Mouse (Mus musculus) forebrain, embryonic 11.5 days (tissue): Measurements from ENCODE around the gene Atp1a2. TPM values are rescaled to one million over a fixed set of nuclear protein-coding genes. Genes with fewer than 3 reads are reported as not detected.

Source experiments
- ATAC-seq: fragments of 200-750 bp; cut with Nextera tagmentation; replicated peaks from 2 replicates; pipeline ENCODE4 v1.8.0; 2017; ENCODE audit warnings: moderate TSS enrichment; ENCODE audit not compliant: low FRiP score
- DNase-seq: peaks from one replicate; pipeline ENCODE4 v3.0.0-alpha.2; 2017; ENCODE audit warnings: low spot score
- H3K27ac ChIP-seq: fragments of 300-500 bp; sonication (generic); 2 replicates; pipeline ENCODE4 v1.5.1; 2014; ENCODE audit warnings: low read depth, low read length
- H3K27me3 ChIP-seq: fragments of 300-500 bp; sonication (generic); 2 replicates; pipeline ENCODE4 v1.6.1; 2014; ENCODE audit warnings: mild to moderate bottlenecking, low read length, mixed read lengths; ENCODE audit not compliant: control insufficient read depth, insufficient read depth
- H3K36me3 ChIP-seq: fragments of 300-500 bp; sonication (generic); 2 replicates; pipeline ENCODE4 v1.6.1; 2014; ENCODE audit warnings: mild to moderate bottlenecking, low read length, moderate library complexity, mixed read lengths; ENCODE audit not compliant: control insufficient read depth, insufficient read depth
- H3K4me1 ChIP-seq: fragments of 300-500 bp; sonication (generic); replicated peaks from 2 replicates; pipeline ENCODE4 v1.6.1; 2014; ENCODE audit warnings: low read length, mixed read lengths; ENCODE audit not compliant: control insufficient read depth, insufficient read depth
- H3K4me2 ChIP-seq: fragments of 300-500 bp; sonication (generic); 2 replicates; pipeline ENCODE4 v1.6.1; 2014; ENCODE audit warnings: low read depth, mild to moderate bottlenecking, low read length, moderate library complexity, mixed read lengths; ENCODE audit not compliant: severe bottlenecking
- H3K4me3 ChIP-seq: fragments of 300-500 bp; sonication (generic); 2 replicates; pipeline ENCODE4 v1.5.1; 2014; ENCODE audit warnings: low read depth, low read length
- H3K9ac ChIP-seq: fragments of 300-500 bp; sonication (generic); 2 replicates; pipeline ENCODE4 v1.6.1; 2014; ENCODE audit warnings: low read length
- H3K9me3 ChIP-seq: fragments of 300-500 bp; sonication (generic); 2 replicates; pipeline ENCODE4 v1.6.1; 2016; ENCODE audit warnings: low read length, mixed read lengths; ENCODE audit not compliant: control insufficient read depth
- WGBS: fragments of 180-500 bp; shearing (Covaris S2); extraction: QIAGEN DNeasy Blood & Tissue Kit; methylation state at CpG from one replicate; pipeline ENCODE4 v1.1.7; 2014; 5-methylcytosine and 5-hydroxymethylcytosine counted together
- polyA plus RNA-seq: library from polyadenylated mRNA; unstranded; fragments of >200 nt; fragmentation: Nextera tagmentation; extraction: Ambion mirVana; gene quantifications from 2 replicates; pipeline ENCODE4 v1.2.1, GENCODE M21; 2014

Atp1a2 gene
- polyA plus RNA-seq, 1 experiment from 2014 or later, result 1.5 TPM

GRCm38 (mm10) chr1:172240945-172241708, 56.7 kb downstream of the Atp1a2 start:
- peaks cover 10% of the 10 kb centered on the region for H3K4me1 ChIP-seq
- 31% methylated on average over 6 of the region's 6 CpGs for WGBS
- H3K36me3 ChIP-seq, result no peaks in the 10 kb centered on the region
- H3K9me3 ChIP-seq, result no peaks in the 10 kb centered on the region
- H3K4me2 ChIP-seq, result no peak overlapping the region
- peak overlapping the region; percentile 14; the same call in 1 of the 2 replicates for H3K27ac ChIP-seq
- H3K9ac ChIP-seq, result no peak overlapping the region
- no peak overlapping the region for H3K4me3 ChIP-seq
- H3K27me3 ChIP-seq, result no peaks in the 10 kb centered on the region
- DNase-seq, result no peak
- no peak for ATAC-seq

DNA sequence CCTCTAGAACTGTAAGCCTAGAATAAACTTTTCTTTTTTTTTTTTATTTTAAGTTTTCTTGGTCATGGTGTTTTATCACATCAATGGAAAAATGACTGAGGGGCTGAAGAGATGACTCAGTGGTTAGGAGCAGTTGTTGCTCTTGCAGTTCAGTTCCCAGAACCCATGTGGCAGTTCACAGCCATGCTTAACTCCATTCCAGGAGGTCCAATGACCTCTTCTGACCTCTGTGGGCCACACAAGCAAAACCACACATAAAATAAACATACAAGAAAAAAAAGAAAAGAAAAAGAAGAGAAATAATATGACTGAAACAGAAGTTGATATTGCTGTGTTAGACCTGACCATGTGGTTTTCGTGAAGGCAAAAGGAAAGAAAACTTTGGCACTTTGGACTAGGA, 68.6 kb downstream of the Atp1a2 start:
- 97% methylated on average over 1 of the region's 1 CpGs for WGBS
- Histone ChIP-seq H3K4me1 (no peaks in the 10 kb centered on the region), H3K4me2 (no peak overlapping the region), H3K9me3 (no peaks in the 10 kb centered on the region), H3K9ac (no peak overlapping the region), H3K27ac (no peak overlapping the region), H3K36me3 (no peaks in the 10 kb centered on the region), H3K4me3 (no peak overlapping the region), H3K27me3 (no peaks in the 10 kb centered on the region)
- ATAC-seq (no peak), DNase-seq (no peak)

GRCm38 (mm10) chr1:172228209-172228608, 69.7 kb downstream of the Atp1a2 start:
- WGBS, result 91% methylated on average over 2 of the region's 2 CpGs
- Histone ChIP-seq H3K27ac (no peak overlapping the region), H3K36me3 (no peaks in the 10 kb centered on the region), H3K4me2 (no peak overlapping the region), H3K27me3 (no peaks in the 10 kb centered on the region), H3K4me3 (no peak overlapping the region), H3K9me3 (no peaks in the 10 kb centered on the region), H3K9ac (no peak overlapping the region), H3K4me1 (no peaks in the 10 kb centered on the region)
- no peak for DNase-seq
- no peak for ATAC-seq

Other genes with a start within 250 kb of the Atp1a2 start
- 6.0 and 7.6 TPM in 2 replicates for gene Nhlh1, start 240.5 kb downstream of the Atp1a2 start, polyA plus RNA-seq
- 182 and 187 TPM in 2 replicates for gene Copa, start 215.5 kb downstream of the Atp1a2 start, polyA plus RNA-seq
- 107 and 117 TPM in 2 replicates for gene Ncstn, start 215.3 kb downstream of the Atp1a2 start, polyA plus RNA-seq
- 146 and 150 TPM in 2 replicates for gene Pex19, start 171.3 kb downstream of the Atp1a2 start, polyA plus RNA-seq
- 116 and 118 TPM in 2 replicates for gene Dcaf8, start 150.0 kb downstream of the Atp1a2 start, polyA plus RNA-seq
- 371 and 409 TPM in 2 replicates for gene Pea15a, start 91.3 kb downstream of the Atp1a2 start, polyA plus RNA-seq
- 1.1 and 2.0 TPM in 2 replicates for gene Casq1, start 78.2 kb downstream of the Atp1a2 start, polyA plus RNA-seq
- gene Atp1a4, start 39.6 kb downstream of the Atp1a2 start, polyA plus RNA-seq, result 0.08 TPM in 1 of 2 replicates, not detected in the other
- 104 and 122 TPM in 2 replicates for gene Igsf8, start 36.4 kb downstream of the Atp1a2 start, polyA plus RNA-seq
- gene Kcnj9, start 31.3 kb upstream of the Atp1a2 start, polyA plus RNA-seq, result 0.68 and 0.89 TPM in 2 replicates
- 0.69 and 0.73 TPM in 2 replicates for gene Kcnj10, start 43.1 kb upstream of the Atp1a2 start, polyA plus RNA-seq
- 13.7 and 14.8 TPM in 2 replicates for gene Pigm, start 78.5 kb upstream of the Atp1a2 start, polyA plus RNA-seq
- gene Slamf9, start 177.3 kb upstream of the Atp1a2 start, polyA plus RNA-seq, result 0.27 and 0.28 TPM in 2 replicates
- 83.2 and 94.4 TPM in 2 replicates for gene Igsf9, start 183.7 kb upstream of the Atp1a2 start, polyA plus RNA-seq
- gene Tagln2, start 202.0 kb upstream of the Atp1a2 start, polyA plus RNA-seq, result 38.5 and 38.6 TPM in 2 replicates
- 1.2 and 1.3 TPM in 2 replicates for gene Cfap45, start 222.7 kb upstream of the Atp1a2 start, polyA plus RNA-seq